Mouse (Mus musculus): ENCODE data around the gene Fam227b. TPM values are rescaled to one million over a fixed set of nuclear protein-coding genes. Genes with fewer than 3 reads are reported as not detected.
A peak's percentile ranks its signal among the peaks of the same experiment; 100 is the strongest.

Gene Fam227b
- polyA plus RNA-seq (2016; fragmentation: Nextera tagmentation; extraction: Ambion mirVana) = not detected in 2 replicates

GRCm38 (mm10) chr2:126151855-126152571, at the start of gene Fam227b, which contains the start of gene Dtwd1:
Gene Fam227b (minus strand): TSS chr2:126152004.
Gene Dtwd1 (plus strand): TSS chr2:126152141.
- no peaks in the 10 kb centered on the region for H3K27me3 ChIP-seq (ENCODE audit: low read depth, poor library complexity, severe bottlenecking)
- H3K9me3 ChIP-seq (replicated peaks) = no peaks in the 10 kb centered on the region
- peaks cover 10% of the 10 kb centered on the region; the same call in 1 of the 2 replicates for H3K4me1 ChIP-seq
- H3K36me3 ChIP-seq = peaks cover 16% of the 10 kb centered on the region
- DNase-seq (ENCODE audit: low spot score) = peak; percentile 97
- WGBS = under 1% methylated on average over 57 of the region's 57 CpGs
- peak within 1 kb of the TSS; percentile 97 for H3K27ac ChIP-seq
- H3K4me3 ChIP-seq = peak within 1 kb of the TSS; percentile 82

- DNase-seq (ENCODE audit: low spot score) = no peak
- no peak overlapping the region for H3K27ac ChIP-seq
- H3K9me3 ChIP-seq (replicated peaks) = no peaks in the 10 kb centered on the region
- WGBS = 90% methylated on average over 3 of the region's 3 CpGs
- H3K4me1 ChIP-seq = peaks cover 9% of the 10 kb centered on the region; the same call in 1 of the 2 replicates
- no peaks in the 10 kb centered on the region for H3K27me3 ChIP-seq (ENCODE audit: low read depth, poor library complexity, severe bottlenecking)
- no peaks in the 10 kb centered on the region for H3K36me3 ChIP-seq
- H3K4me3 ChIP-seq = no peak overlapping the region
Measured at GRCm38 (mm10) chr2:126198971-126199370, 47.2 kb upstream of the Fam227b start.

- no peak overlapping the region for H3K27ac ChIP-seq
- H3K27me3 ChIP-seq (ENCODE audit: low read depth, poor library complexity, severe bottlenecking) = no peaks in the 10 kb centered on the region
- peaks cover 9% of the 10 kb centered on the region; the same call in 1 of the 2 replicates for H3K4me1 ChIP-seq
- H3K4me3 ChIP-seq = no peak overlapping the region
- WGBS = 76% methylated on average over 12 of the region's 12 CpGs
- H3K36me3 ChIP-seq = no peaks in the 10 kb centered on the region
- no peaks in the 10 kb centered on the region for H3K9me3 ChIP-seq (replicated peaks)
- DNase-seq (ENCODE audit: low spot score) = no peak
Measured at GRCm38 (mm10) chr2:126195631-126196356, 44.0 kb upstream of the Fam227b start.

GRCm38 (mm10) chr2:126192129-126192528, 40.3 kb upstream of the Fam227b start:
- whole genome bisulfite sequencing = 88% methylated on average over 2 of the region's 2 CpGs
- Histone ChIP-seq H3K27ac (no peak overlapping the region), H3K9me3 (replicated peaks) (no peaks in the 10 kb centered on the region), H3K36me3 (no peaks in the 10 kb centered on the region), H3K4me1 (peaks cover 9% of the 10 kb centered on the region; the same call in 1 of the 2 replicates), H3K4me3 (no peak overlapping the region), H3K27me3 (ENCODE audit: low read depth, poor library complexity, severe bottlenecking) (no peaks in the 10 kb centered on the region)
- DNase-seq (ENCODE audit: low spot score) = no peak

GRCm38 (mm10) chr2:126191306-126191705, 39.5 kb upstream of the Fam227b start:
- Histone ChIP-seq H3K36me3 (no peaks in the 10 kb centered on the region), H3K4me1 (peaks cover 8% of the 10 kb centered on the region; the same call in 1 of the 2 replicates), H3K9me3 (replicated peaks) (no peaks in the 10 kb centered on the region), H3K4me3 (no peak overlapping the region), H3K27ac (no peak overlapping the region), H3K27me3 (ENCODE audit: low read depth, poor library complexity, severe bottlenecking) (no peaks in the 10 kb centered on the region)
- WGBS = 83% methylated on average over 4 of the region's 4 CpGs
- no peak for DNase-seq (ENCODE audit: low spot score)

GRCm38 (mm10) chr2:126171427-126171826, 19.6 kb upstream of the Fam227b start:
- H3K36me3 ChIP-seq = no peaks in the 10 kb centered on the region
- H3K4me1 ChIP-seq = no peaks in the 10 kb centered on the region
- no peak overlapping the region for H3K27ac ChIP-seq
- H3K9me3 ChIP-seq (replicated peaks) = no peaks in the 10 kb centered on the region
- 89% methylated on average over 1 of the region's 1 CpGs for WGBS
- H3K4me3 ChIP-seq = no peak overlapping the region
- DNase-seq (ENCODE audit: low spot score) = no peak
- no peaks in the 10 kb centered on the region for H3K27me3 ChIP-seq (ENCODE audit: low read depth, poor library complexity, severe bottlenecking)

GRCm38 (mm10) chr2:126166848-126167617, 15.2 kb upstream of the Fam227b start:
- DNase-seq (ENCODE audit: low spot score) = no peak
- Histone ChIP-seq H3K36me3 (peaks cover 27% of the 10 kb centered on the region), H3K27me3 (ENCODE audit: low read depth, poor library complexity, severe bottlenecking) (no peaks in the 10 kb centered on the region), H3K9me3 (replicated peaks) (no peaks in the 10 kb centered on the region), H3K4me1 (no peaks in the 10 kb centered on the region), H3K4me3 (no peak overlapping the region), H3K27ac (no peak overlapping the region)
- WGBS = 86% methylated on average over 8 of the region's 8 CpGs

GRCm38 (mm10) chr2:126166335-126166734, 14.5 kb upstream of the Fam227b start:
- H3K36me3 ChIP-seq = peaks cover 34% of the 10 kb centered on the region
- no peaks in the 10 kb centered on the region for H3K4me1 ChIP-seq
- H3K9me3 ChIP-seq (replicated peaks) = no peaks in the 10 kb centered on the region
- no peak overlapping the region for H3K27ac ChIP-seq
- no peak for DNase-seq (ENCODE audit: low spot score)
- no peak overlapping the region for H3K4me3 ChIP-seq
- H3K27me3 ChIP-seq (ENCODE audit: low read depth, poor library complexity, severe bottlenecking) = no peaks in the 10 kb centered on the region

- peaks cover 43% of the 10 kb centered on the region for H3K36me3 ChIP-seq
- DNase-seq (ENCODE audit: low spot score) = no peak
- WGBS = 96% methylated on average over 5 of the region's 5 CpGs
Measured at GRCm38 (mm10) chr2:126165277-126166018, 13.6 kb upstream of the Fam227b start.

GRCm38 (mm10) chr2:126147723-126148122, 4.1 kb downstream of the Fam227b start:
- Histone ChIP-seq H3K4me3 (no peak overlapping the region), H3K4me1 (0 out of 2 replicates have a peak, but pooled peaks cover 1% of the 10 kb centered on the region), H3K27me3 (ENCODE audit: low read depth, poor library complexity, severe bottlenecking) (no peaks in the 10 kb centered on the region), H3K36me3 (no peaks in the 10 kb centered on the region), H3K9me3 (replicated peaks) (no peaks in the 10 kb centered on the region), H3K27ac (no peak overlapping the region)
- DNase-seq (ENCODE audit: low spot score) = no peak

More at GRCm38 (mm10) chr2:126165277-126166018, 13.6 kb upstream of the Fam227b start:
- H3K27ac ChIP-seq = no peak overlapping the region
- no peak overlapping the region for H3K4me3 ChIP-seq
- H3K9me3 ChIP-seq (replicated peaks) = no peaks in the 10 kb centered on the region
- H3K4me1 ChIP-seq = no peaks in the 10 kb centered on the region
- H3K27me3 ChIP-seq (ENCODE audit: low read depth, poor library complexity, severe bottlenecking) = no peaks in the 10 kb centered on the region

- H3K27me3 ChIP-seq (ENCODE audit: low read depth, poor library complexity, severe bottlenecking) = no peaks in the 10 kb centered on the region
- H3K4me3 ChIP-seq = no peak overlapping the region
- WGBS = 86% methylated on average over 4 of the region's 4 CpGs
- no peak for DNase-seq (ENCODE audit: low spot score)
- H3K9me3 ChIP-seq (replicated peaks) = no peaks in the 10 kb centered on the region
- no peaks in the 10 kb centered on the region for H3K4me1 ChIP-seq
- no peak overlapping the region for H3K27ac ChIP-seq
- no peaks in the 10 kb centered on the region for H3K36me3 ChIP-seq
Measured at GRCm38 (mm10) chr2:126094616-126095015, 57.2 kb downstream of the Fam227b start.

GRCm38 (mm10) chr2:126090432-126090831, 61.4 kb downstream of the Fam227b start:
- Histone ChIP-seq H3K36me3 (no peaks in the 10 kb centered on the region), H3K27ac (no peak overlapping the region), H3K4me1 (no peaks in the 10 kb centered on the region), H3K9me3 (replicated peaks) (no peaks in the 10 kb centered on the region), H3K27me3 (ENCODE audit: low read depth, poor library complexity, severe bottlenecking) (no peaks in the 10 kb centered on the region), H3K4me3 (no peak overlapping the region)
- 77% methylated on average over 5 of the region's 5 CpGs for WGBS
- no peak for DNase-seq (ENCODE audit: low spot score)

All from limb, embryonic 10.5 days (tissue).